Mouse (Mus musculus) central nervous system, embryonic 14 days (tissue): ENCODE results near the gene Nlrp3. TPM values are rescaled to one million over a fixed set of nuclear protein-coding genes. Genes with fewer than 3 reads are reported as not detected.

ENCODE experiments used
- polyA plus RNA-seq: library from polyadenylated mRNA; depleted of rRNA; stranded (reverse); fragments of >200 nt; gene quantifications from 2 replicates; pipeline ENCODE4 v1.2.3, GENCODE M21; 2012; rRNA removed

Gene Nlrp3
- 0.39 and 0.55 TPM in 2 replicates for polyA plus RNA-seq

DNA sequence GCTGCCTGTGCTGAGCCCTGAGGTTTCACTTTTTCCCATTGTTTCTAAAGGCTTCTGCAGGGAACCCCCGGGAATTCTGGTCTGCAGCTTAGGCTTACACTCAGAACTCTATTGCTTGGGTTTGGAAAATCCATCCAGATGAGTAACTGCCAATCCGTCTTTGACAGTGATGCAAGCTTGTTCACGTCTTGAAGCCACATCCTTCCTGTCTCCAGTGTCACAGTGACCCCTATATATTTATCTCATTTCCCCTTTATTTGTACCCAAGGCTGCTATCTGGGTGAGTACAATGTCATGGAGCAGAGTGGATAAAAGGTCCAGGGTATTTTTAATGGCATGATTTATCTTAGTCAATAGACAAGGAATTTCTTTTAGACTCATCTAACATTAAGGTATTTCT, at the start of gene Nlrp3:
Gene Nlrp3 (plus strand): TSS at position 245 of the 400 bp plus-strand sequence.

DNA sequence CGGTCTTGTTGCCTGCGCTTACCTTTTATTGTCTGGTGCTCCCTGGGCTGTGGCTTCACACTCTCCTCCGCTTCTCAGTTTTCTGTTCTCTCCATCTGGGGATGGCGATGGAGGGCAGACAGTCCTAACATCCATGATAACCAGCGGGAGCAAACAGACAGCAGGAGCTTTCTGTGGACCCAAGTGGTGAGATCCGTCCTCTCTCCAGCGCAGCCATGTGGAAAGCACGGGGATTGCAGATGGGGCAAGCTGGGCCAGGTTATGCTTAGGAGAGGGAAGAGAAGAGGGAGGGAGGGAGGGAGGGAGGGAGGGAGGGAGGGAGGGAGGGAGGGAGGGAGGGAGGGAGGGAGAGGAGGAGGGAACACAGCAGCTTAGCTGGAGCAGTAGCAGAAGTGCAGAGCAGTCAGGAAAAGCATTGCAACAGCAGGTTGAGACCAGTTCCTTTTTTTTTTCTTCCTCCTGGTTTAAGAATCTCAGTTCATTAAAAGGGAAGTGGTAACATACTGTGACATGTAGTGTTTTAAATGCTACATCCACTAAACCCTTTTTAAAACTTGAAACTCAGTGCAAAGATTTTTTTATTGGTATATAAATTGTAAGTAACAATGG, 14.8 kb upstream of the Nlrp3 start, which contains the start of gene Zkscan17:
Gene Zkscan17 (minus strand): TSS at position 280 of the 609 bp plus-strand sequence.

DNA sequence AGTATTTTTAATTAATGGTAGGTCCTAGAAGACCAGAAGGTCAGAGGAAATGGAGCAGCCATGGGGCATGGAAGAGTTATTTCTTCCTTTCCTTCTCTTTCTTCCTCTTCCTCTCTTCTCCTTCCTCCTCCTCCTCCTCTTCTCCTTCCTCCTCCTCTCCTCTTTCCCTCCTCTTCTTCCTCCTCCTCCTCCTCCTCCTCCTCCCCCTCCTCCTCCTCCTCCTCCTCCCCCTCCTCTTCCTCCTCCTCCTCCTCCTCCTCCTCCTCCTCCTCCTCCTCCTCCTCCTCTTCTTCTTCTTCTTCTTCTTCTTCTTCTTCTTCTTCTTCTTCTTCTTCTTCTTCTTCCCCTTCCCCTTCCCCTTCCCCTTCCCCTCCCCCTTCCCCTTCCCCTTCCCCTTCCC, 34.8 kb downstream of the Nlrp3 start, which contains the start of gene Olfr222:
Gene Olfr222 (minus strand): TSS at position 101 of the 400 bp plus-strand sequence.

DNA sequence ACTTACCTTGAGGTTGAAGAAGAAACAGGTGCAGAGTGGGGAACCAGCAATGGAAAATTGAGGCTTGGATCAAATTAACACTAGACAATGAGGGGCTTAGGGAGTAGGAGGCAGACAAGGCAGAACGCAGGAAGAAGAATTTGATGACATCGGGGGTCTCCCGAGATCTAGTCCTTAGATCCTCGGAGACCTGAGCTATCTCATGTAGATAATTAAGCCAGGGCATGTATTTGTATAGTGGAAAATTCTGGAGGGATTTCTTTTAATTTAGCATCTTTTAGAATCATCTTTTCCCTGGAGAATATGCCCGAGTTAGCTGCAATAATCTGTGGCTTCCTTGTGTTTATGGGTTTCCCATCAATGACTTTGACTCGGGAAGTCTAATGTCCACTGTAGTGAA, 51.8 kb downstream of the Nlrp3 start, which contains the start of gene Olfr223:
Gene Olfr223 (minus strand): TSS at position 101 of the 400 bp plus-strand sequence.

Other genes with a start within 250 kb of the Nlrp3 start
- gene Wnt9a, start 234.6 kb upstream of the Nlrp3 start, polyA plus RNA-seq: 3.6 and 5.2 TPM in 2 replicates
- gene Prss38, start 165.9 kb upstream of the Nlrp3 start, polyA plus RNA-seq: 0.14 and 0.20 TPM in 2 replicates
- gene Jmjd4, start 91.5 kb upstream of the Nlrp3 start, polyA plus RNA-seq: 13.9 TPM in 2 replicates
- 283 and 284 TPM in 2 replicates for gene Snap47, start 90.4 kb upstream of the Nlrp3 start, polyA plus RNA-seq
- gene Zfp867, start 69.1 kb upstream of the Nlrp3 start, polyA plus RNA-seq: 7.0 and 7.8 TPM in 2 replicates
- 13.5 and 14.5 TPM in 2 replicates for gene Zkscan17, start 14.8 kb upstream of the Nlrp3 start, polyA plus RNA-seq
- gene Olfr222, start 34.7 kb downstream of the Nlrp3 start, polyA plus RNA-seq: not detected in 2 replicates
- gene Olfr223, start 51.7 kb downstream of the Nlrp3 start, polyA plus RNA-seq: not detected in 2 replicates
- 124 and 142 TPM in 2 replicates for gene Mprip, start 119.7 kb downstream of the Nlrp3 start, polyA plus RNA-seq
- gene Pld6, start 246.1 kb downstream of the Nlrp3 start, polyA plus RNA-seq: 3.5 and 4.5 TPM in 2 replicates